Mouse (Mus musculus): Measurements from ENCODE around the gene Rbm24. TPM values are rescaled to one million over a fixed set of nuclear protein-coding genes. Genes with fewer than 3 reads are reported as not detected.

Rbm24 gene
- polyA plus RNA-seq (2012; fragmentation: generic; extraction: Trizol): 0.27 TPM
- long read RNA-seq, experiment 1: 0 reads
- long read RNA-seq, experiment 2: 0 reads

- Histone ChIP-seq H3K4me3 (ENCODE audit: insufficient read depth, poor library complexity, severe bottlenecking) (no peak within 1 kb of the TSS), H3K79me2 (ENCODE audit: control insufficient read depth, insufficient read depth) (no peaks in the 10 kb centered on the region), H3K36me3 (ENCODE audit: control insufficient read depth, insufficient read depth) (no peaks in the 10 kb centered on the region), H3K79me3 (ENCODE audit: low read depth) (no peaks in the 10 kb centered on the region), H3K27me3 (ENCODE audit: control insufficient read depth, insufficient read depth, insufficient read length) (peaks cover 13% of the 10 kb centered on the region), H3ac (ENCODE audit: control insufficient read depth, insufficient read length, low read depth) (no peak within 1 kb of the TSS)
- no peak for TF ChIP-seq MYOG (IDR thresholded peaks at IDR 0.05; ENCODE audit: control insufficient read depth, extremely low read depth, insufficient read length)
- TF ChIP-seq CTCF (IDR thresholded peaks at IDR 0.05; ENCODE audit: control insufficient read depth, insufficient read depth, insufficient read length): no peak
- no peak for TF ChIP-seq FOSL1 (IDR thresholded peaks at IDR 0.05; ENCODE audit: insufficient read depth, low read length, poor library complexity, severe bottlenecking)
- TF ChIP-seq USF1 (IDR thresholded peaks at IDR 0.05; ENCODE audit: low read depth): no peak
- TF ChIP-seq MAX (IDR thresholded peaks at IDR 0.05): no peak
- TF ChIP-seq MYOD1 (IDR thresholded peaks at IDR 0.05; ENCODE audit: control insufficient read depth, insufficient read length, low read depth): no peak
Observed at GRCm38 (mm10) chr13:46418141-46418601, at the start of gene Rbm24. Rbm24 (plus strand) TSS chr13:46418434.

GRCm38 (mm10) chr13:46372884-46373283 is 45.4 kb upstream of the Rbm24 start:
- Histone ChIP-seq H3K27me3 (ENCODE audit: control insufficient read depth, insufficient read depth, insufficient read length) (no peaks in the 10 kb centered on the region), H3K79me3 (ENCODE audit: low read depth) (no peaks in the 10 kb centered on the region), H3K4me3 (ENCODE audit: insufficient read depth, poor library complexity, severe bottlenecking) (no peak overlapping the region), H3ac (ENCODE audit: control insufficient read depth, insufficient read length, low read depth) (no peak overlapping the region), H3K36me3 (ENCODE audit: control insufficient read depth, insufficient read depth) (no peaks in the 10 kb centered on the region), H3K79me2 (ENCODE audit: control insufficient read depth, insufficient read depth) (no peaks in the 10 kb centered on the region)
- TF ChIP-seq CTCF (IDR thresholded peaks at IDR 0.05; ENCODE audit: control insufficient read depth, insufficient read depth, insufficient read length): no peak
- no peak for TF ChIP-seq MYOG (IDR thresholded peaks at IDR 0.05; ENCODE audit: control insufficient read depth, extremely low read depth, insufficient read length)
- no peak for TF ChIP-seq CEBPB (IDR thresholded peaks at IDR 0.05; ENCODE audit: low read depth)
- TF ChIP-seq MAX (IDR thresholded peaks at IDR 0.05): no peak
- no peak for TF ChIP-seq MYOD1 (IDR thresholded peaks at IDR 0.05; ENCODE audit: control insufficient read depth, insufficient read length, low read depth)
- no peak for TF ChIP-seq FOSL1 (IDR thresholded peaks at IDR 0.05; ENCODE audit: insufficient read depth, low read length, poor library complexity, severe bottlenecking)

GRCm38 (mm10) chr13:46375371-46375770 is 42.9 kb upstream of the Rbm24 start:
- Histone ChIP-seq H3K79me3 (ENCODE audit: low read depth) (no peaks in the 10 kb centered on the region), H3K4me3 (ENCODE audit: insufficient read depth, poor library complexity, severe bottlenecking) (no peak overlapping the region), H3K79me2 (ENCODE audit: control insufficient read depth, insufficient read depth) (no peaks in the 10 kb centered on the region), H3ac (ENCODE audit: control insufficient read depth, insufficient read length, low read depth) (no peak overlapping the region), H3K36me3 (ENCODE audit: control insufficient read depth, insufficient read depth) (no peaks in the 10 kb centered on the region), H3K27me3 (ENCODE audit: control insufficient read depth, insufficient read depth, insufficient read length) (no peaks in the 10 kb centered on the region)
- TF ChIP-seq FOSL1 (IDR thresholded peaks at IDR 0.05; ENCODE audit: insufficient read depth, low read length, poor library complexity, severe bottlenecking): no peak
- no peak for TF ChIP-seq CEBPB (IDR thresholded peaks at IDR 0.05; ENCODE audit: low read depth)
- no peak for TF ChIP-seq MYOG (IDR thresholded peaks at IDR 0.05; ENCODE audit: control insufficient read depth, extremely low read depth, insufficient read length)
- no peak for TF ChIP-seq CTCF (IDR thresholded peaks at IDR 0.05; ENCODE audit: control insufficient read depth, insufficient read depth, insufficient read length)
- no peak for TF ChIP-seq MYOD1 (IDR thresholded peaks at IDR 0.05; ENCODE audit: control insufficient read depth, insufficient read length, low read depth)
- TF ChIP-seq USF1 (IDR thresholded peaks at IDR 0.05; ENCODE audit: low read depth): no peak
- TF ChIP-seq MAX (IDR thresholded peaks at IDR 0.05): no peak

- Histone ChIP-seq H3K79me3 (ENCODE audit: low read depth) (no peaks in the 10 kb centered on the region), H3K4me3 (ENCODE audit: insufficient read depth, poor library complexity, severe bottlenecking) (no peak overlapping the region), H3K27me3 (ENCODE audit: control insufficient read depth, insufficient read depth, insufficient read length) (no peaks in the 10 kb centered on the region), H3K79me2 (ENCODE audit: control insufficient read depth, insufficient read depth) (no peaks in the 10 kb centered on the region), H3K36me3 (ENCODE audit: control insufficient read depth, insufficient read depth) (no peaks in the 10 kb centered on the region), H3ac (ENCODE audit: control insufficient read depth, insufficient read length, low read depth) (no peak overlapping the region)
- TF ChIP-seq FOSL1 (IDR thresholded peaks at IDR 0.05; ENCODE audit: insufficient read depth, low read length, poor library complexity, severe bottlenecking): no peak
- TF ChIP-seq MYOD1 (IDR thresholded peaks at IDR 0.05; ENCODE audit: control insufficient read depth, insufficient read length, low read depth): no peak
- no peak for TF ChIP-seq CTCF (IDR thresholded peaks at IDR 0.05; ENCODE audit: control insufficient read depth, insufficient read depth, insufficient read length)
- TF ChIP-seq CEBPB (IDR thresholded peaks at IDR 0.05; ENCODE audit: low read depth): no peak
- TF ChIP-seq MYOG (IDR thresholded peaks at IDR 0.05; ENCODE audit: control insufficient read depth, extremely low read depth, insufficient read length): no peak
- no peak for TF ChIP-seq MAX (IDR thresholded peaks at IDR 0.05)
- TF ChIP-seq USF1 (IDR thresholded peaks at IDR 0.05; ENCODE audit: low read depth): no peak
Observed at GRCm38 (mm10) chr13:46387396-46387795, 30.8 kb upstream of the Rbm24 start.

- H3K36me3 ChIP-seq (ENCODE audit: control insufficient read depth, insufficient read depth): no peaks in the 10 kb centered on the region
- no peak overlapping the region for H3ac ChIP-seq (ENCODE audit: control insufficient read depth, insufficient read length, low read depth)
- TF ChIP-seq USF1 (IDR thresholded peaks at IDR 0.05; ENCODE audit: low read depth) (no peak), MYOD1 (IDR thresholded peaks at IDR 0.05; ENCODE audit: control insufficient read depth, insufficient read length, low read depth) (no peak), MAX (IDR thresholded peaks at IDR 0.05) (no peak), FOSL1 (IDR thresholded peaks at IDR 0.05; ENCODE audit: insufficient read depth, low read length, poor library complexity, severe bottlenecking) (no peak), MYOG (IDR thresholded peaks at IDR 0.05; ENCODE audit: control insufficient read depth, extremely low read depth, insufficient read length) (no peak), CTCF (IDR thresholded peaks at IDR 0.05; ENCODE audit: control insufficient read depth, insufficient read depth, insufficient read length) (no peak), CEBPB (IDR thresholded peaks at IDR 0.05; ENCODE audit: low read depth) (no peak)
- H3K79me3 ChIP-seq (ENCODE audit: low read depth): no peaks in the 10 kb centered on the region
- no peaks in the 10 kb centered on the region for H3K79me2 ChIP-seq (ENCODE audit: control insufficient read depth, insufficient read depth)
- no peak overlapping the region for H3K4me3 ChIP-seq (ENCODE audit: insufficient read depth, poor library complexity, severe bottlenecking)
- H3K27me3 ChIP-seq (ENCODE audit: control insufficient read depth, insufficient read depth, insufficient read length): no peaks in the 10 kb centered on the region
Observed at GRCm38 (mm10) chr13:46391654-46392053, 26.6 kb upstream of the Rbm24 start.

- H3ac ChIP-seq (ENCODE audit: control insufficient read depth, insufficient read length, low read depth): no peak overlapping the region
- no peaks in the 10 kb centered on the region for H3K36me3 ChIP-seq (ENCODE audit: control insufficient read depth, insufficient read depth)
- TF ChIP-seq MAX (IDR thresholded peaks at IDR 0.05): no peak
- no peak for TF ChIP-seq FOSL1 (IDR thresholded peaks at IDR 0.05; ENCODE audit: insufficient read depth, low read length, poor library complexity, severe bottlenecking)
- TF ChIP-seq MYOG (IDR thresholded peaks at IDR 0.05; ENCODE audit: control insufficient read depth, extremely low read depth, insufficient read length): no peak
- no peaks in the 10 kb centered on the region for H3K79me2 ChIP-seq (ENCODE audit: control insufficient read depth, insufficient read depth)
- H3K79me3 ChIP-seq (ENCODE audit: low read depth): no peaks in the 10 kb centered on the region
- no peaks in the 10 kb centered on the region for H3K27me3 ChIP-seq (ENCODE audit: control insufficient read depth, insufficient read depth, insufficient read length)
- no peak overlapping the region for H3K4me3 ChIP-seq (ENCODE audit: insufficient read depth, poor library complexity, severe bottlenecking)
Observed at GRCm38 (mm10) chr13:46392893-46393292, 25.3 kb upstream of the Rbm24 start.
